Mouse (Mus musculus) lung, postnatal 0 days (tissue): ENCODE results near the gene Spesp1.

Source experiments
- CTCF ChIP-seq: IDR thresholded peaks from 2 replicates; pipeline ENCODE4 v1.5.1; 2016; ENCODE audit warnings: antibody characterized with exemption, mild to moderate bottlenecking
- EP300 ChIP-seq: IDR thresholded peaks from 2 replicates; pipeline ENCODE4 v1.6.1; 2016; ENCODE audit warnings: antibody characterized with exemption, mild to moderate bottlenecking, control low read depth

DNA sequence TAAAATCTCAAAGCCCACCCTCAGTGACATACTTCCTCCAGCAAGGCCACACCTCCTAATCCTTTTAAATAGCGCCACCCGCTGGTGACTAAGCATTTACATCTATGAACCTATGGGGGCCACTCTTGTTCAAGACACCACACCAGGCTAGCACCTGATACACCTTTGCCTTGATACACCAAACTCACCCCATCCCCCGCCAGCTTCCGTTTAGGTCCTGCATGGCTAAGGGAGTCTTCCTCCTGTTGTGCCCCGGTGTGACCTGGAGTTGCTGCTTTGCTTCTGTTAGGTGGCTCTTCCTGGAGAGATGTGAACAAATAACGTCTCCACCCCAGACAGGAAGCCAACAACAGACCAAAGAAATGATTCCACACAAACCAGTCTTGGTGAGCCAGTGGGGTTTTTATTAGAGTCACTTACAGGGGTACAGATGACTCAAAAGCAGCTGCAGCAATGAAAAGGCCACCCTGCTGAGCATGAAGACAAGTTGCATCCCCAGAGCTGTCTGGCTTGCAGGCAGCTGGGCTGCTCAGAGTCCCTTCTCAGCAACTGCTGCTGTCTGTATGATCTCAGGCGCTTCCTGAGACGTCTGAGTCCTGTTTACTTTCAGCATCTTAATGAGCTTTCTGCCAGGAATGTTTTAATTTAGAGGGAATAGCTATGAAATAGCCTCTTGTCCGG, 26.0 kb downstream of the Spesp1 start:
- no peak for TF ChIP-seq CTCF
- no peak for TF ChIP-seq EP300
